Mouse (Mus musculus): ENCODE measurements around the gene Celf6. TPM values are rescaled to one million over a fixed set of nuclear protein-coding genes. Genes with fewer than 3 reads are reported as not detected.
A peak's percentile ranks its signal among the peaks of the same experiment; 100 is the strongest.

Celf6 gene
- total RNA-seq (2014; rRNA removed) (77.9 and 81.1 TPM in 2 replicates), polyA plus RNA-seq (2015; fragmentation: Nextera tagmentation; extraction: Ambion mirVana) (47.3 and 59.6 TPM in 2 replicates)

DNA sequence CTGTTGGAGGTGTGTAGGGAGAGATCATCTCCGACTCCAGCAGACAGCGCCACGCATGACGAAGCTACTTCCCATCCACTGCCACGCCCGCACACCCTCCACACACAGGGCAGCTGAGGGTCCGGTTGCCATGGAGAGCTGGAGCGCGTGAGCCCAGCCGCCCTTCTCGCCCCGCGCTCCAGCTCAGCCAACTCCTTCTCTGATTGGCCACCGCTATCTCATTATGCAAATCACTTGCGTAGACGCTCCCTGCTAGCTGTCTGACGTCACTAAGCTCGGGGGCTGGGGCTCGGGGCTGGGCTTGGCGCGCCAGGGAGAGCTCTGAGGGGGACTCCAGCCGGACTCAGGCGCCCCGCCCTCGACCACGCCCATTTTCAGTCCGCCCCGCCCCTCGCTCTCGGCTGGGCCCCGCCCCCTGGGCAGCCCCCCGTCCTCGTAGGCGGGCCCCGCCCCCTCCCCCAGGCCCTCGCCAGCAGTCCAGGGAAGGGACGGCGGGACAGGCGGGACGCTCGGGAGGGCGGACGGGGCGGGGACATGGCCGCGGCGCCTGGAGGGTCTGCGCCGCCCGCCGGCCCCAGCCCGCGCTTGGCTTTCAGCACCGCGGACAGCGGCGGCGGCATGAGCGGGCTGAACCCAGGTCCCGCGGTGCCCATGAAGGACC lies at the start of gene Celf6:
Celf6 (plus strand) TSS at position 74 of the 661 bp plus-strand sequence.
- DNase-seq (ENCODE audit: low spot score) (peak; percentile 97), ATAC-seq (ENCODE audit: low FRiP score) (peak; percentile 92)
- H3K4me3 ChIP-seq (ENCODE audit: low read depth, low read length) = peak within 1 kb of the TSS; percentile 68
- H3K27ac ChIP-seq (ENCODE audit: low read depth, low read length) = peak within 1 kb of the TSS; percentile 71
- no peaks in the 10 kb centered on the region; the same call in 1 of the 2 replicates for H3K27me3 ChIP-seq (ENCODE audit: insufficient read depth, low read length)
- WGBS = under 1% methylated on average over 47 of the region's 61 CpGs
- TF ChIP-seq CTCF (IDR thresholded peaks at IDR 0.05) = peak; percentile 15; the same call in 1 of the 2 replicates
- peak within 1 kb of the TSS; percentile 84 for H3K9ac ChIP-seq (replicated peaks; ENCODE audit: low read length, poor library complexity, severe bottlenecking)
- peak within 1 kb of the TSS; percentile 73 for H3K4me2 ChIP-seq (ENCODE audit: low read depth, low read length, poor library complexity, severe bottlenecking)
- H3K4me1 ChIP-seq (ENCODE audit: insufficient read depth, low read length) = 0 out of 2 replicates have a peak, but pooled peaks cover 4% of the 10 kb centered on the region
- H3K36me3 ChIP-seq (ENCODE audit: insufficient read depth, low read length) = no peaks in the 10 kb centered on the region
- no peaks in the 10 kb centered on the region for H3K9me3 ChIP-seq (ENCODE audit: low read length)

DNA sequence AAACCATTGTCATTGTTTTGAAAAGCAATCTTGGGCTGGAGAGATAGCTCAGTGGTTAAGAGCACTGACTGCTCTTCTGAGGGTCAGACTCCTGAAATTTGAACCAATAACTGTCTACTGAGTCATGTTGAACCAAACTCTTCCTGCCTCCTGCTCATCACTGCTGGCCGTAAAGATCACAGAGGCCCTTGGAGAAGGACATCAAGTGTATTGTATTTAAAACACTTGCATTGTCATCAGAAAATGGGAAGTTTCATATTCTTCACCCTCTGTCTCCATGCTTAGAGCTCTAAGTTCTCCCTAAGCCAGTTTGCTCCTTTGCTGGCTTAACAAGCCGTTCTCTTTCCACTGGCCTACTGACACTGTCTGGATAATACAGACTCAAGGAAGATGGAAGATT lies 49.4 kb upstream of the Celf6 start:
- Histone ChIP-seq H3K27me3 (ENCODE audit: insufficient read depth, low read length) (no peaks in the 10 kb centered on the region), H3K27ac (ENCODE audit: low read depth, low read length) (no peak overlapping the region), H3K9ac (replicated peaks; ENCODE audit: low read length, poor library complexity, severe bottlenecking) (no peak overlapping the region), H3K4me3 (ENCODE audit: low read depth, low read length) (no peak overlapping the region), H3K9me3 (ENCODE audit: low read length) (no peaks in the 10 kb centered on the region), H3K4me2 (ENCODE audit: low read depth, low read length, poor library complexity, severe bottlenecking) (no peak overlapping the region), H3K4me1 (ENCODE audit: insufficient read depth, low read length) (no peaks in the 10 kb centered on the region), H3K36me3 (ENCODE audit: insufficient read depth, low read length) (no peaks in the 10 kb centered on the region)
- DNase-seq (ENCODE audit: low spot score) = no peak
- no peak for ATAC-seq (ENCODE audit: low FRiP score)
- TF ChIP-seq CTCF (IDR thresholded peaks at IDR 0.05) = no peak
- WGBS = 86% methylated on average over 2 of the region's 2 CpGs

DNA sequence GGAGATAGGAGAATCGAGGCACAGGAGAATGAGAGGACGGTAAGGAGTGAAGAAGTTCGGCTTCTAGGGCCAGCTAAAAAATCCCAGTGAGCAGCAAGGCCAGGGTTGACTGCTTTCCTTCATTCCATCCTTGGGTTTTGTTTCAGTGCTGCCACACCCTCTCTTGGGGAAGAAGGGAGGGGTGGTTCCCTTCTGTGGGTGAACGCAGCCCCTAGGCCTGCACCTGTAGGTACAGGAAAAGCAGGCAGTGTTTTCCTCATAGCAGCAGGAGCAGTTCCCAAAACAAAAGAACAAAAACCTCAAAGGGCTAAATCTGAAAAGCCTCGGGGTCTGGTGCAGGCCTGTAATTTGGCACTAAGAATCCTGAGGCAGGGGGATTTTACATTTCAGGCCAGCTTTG lies 46.1 kb upstream of the Celf6 start:
- Histone ChIP-seq H3K4me1 (ENCODE audit: insufficient read depth, low read length) (no peaks in the 10 kb centered on the region), H3K27ac (ENCODE audit: low read depth, low read length) (no peak overlapping the region), H3K4me3 (ENCODE audit: low read depth, low read length) (no peak overlapping the region), H3K9ac (replicated peaks; ENCODE audit: low read length, poor library complexity, severe bottlenecking) (no peak overlapping the region), H3K27me3 (ENCODE audit: insufficient read depth, low read length) (no peaks in the 10 kb centered on the region), H3K4me2 (ENCODE audit: low read depth, low read length, poor library complexity, severe bottlenecking) (no peak overlapping the region), H3K36me3 (ENCODE audit: insufficient read depth, low read length) (no peaks in the 10 kb centered on the region), H3K9me3 (ENCODE audit: low read length) (no peaks in the 10 kb centered on the region)
- DNase-seq (ENCODE audit: low spot score) (no peak), ATAC-seq (ENCODE audit: low FRiP score) (no peak)
- WGBS = 25% methylated on average over 5 of the region's 5 CpGs
- TF ChIP-seq CTCF (IDR thresholded peaks at IDR 0.05) = no peak

DNA sequence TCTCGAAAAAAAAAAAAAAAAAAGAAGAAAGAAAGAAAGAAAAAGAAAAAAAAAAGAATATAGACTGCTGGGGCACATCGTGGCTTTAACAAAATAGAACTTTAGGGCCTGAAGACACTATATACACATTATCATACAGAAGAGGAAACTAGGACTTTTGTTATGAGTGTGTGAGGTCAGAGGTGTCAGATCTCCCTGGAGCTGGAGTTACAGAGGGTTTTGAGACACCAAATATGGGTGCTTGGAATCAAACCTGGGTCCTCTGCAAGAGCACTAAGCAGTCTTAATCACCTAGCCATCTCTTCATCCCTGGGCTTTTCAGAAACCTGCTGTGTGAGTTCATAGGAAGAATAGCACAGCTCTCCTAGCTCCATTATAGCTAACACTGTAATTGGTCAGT lies 44.3 kb upstream of the Celf6 start:
- Histone ChIP-seq H3K36me3 (ENCODE audit: insufficient read depth, low read length) (no peaks in the 10 kb centered on the region), H3K27me3 (ENCODE audit: insufficient read depth, low read length) (no peaks in the 10 kb centered on the region), H3K4me1 (ENCODE audit: insufficient read depth, low read length) (no peaks in the 10 kb centered on the region), H3K4me3 (ENCODE audit: low read depth, low read length) (no peak overlapping the region), H3K27ac (ENCODE audit: low read depth, low read length) (no peak overlapping the region), H3K9me3 (ENCODE audit: low read length) (no peaks in the 10 kb centered on the region), H3K4me2 (ENCODE audit: low read depth, low read length, poor library complexity, severe bottlenecking) (no peak overlapping the region), H3K9ac (replicated peaks; ENCODE audit: low read length, poor library complexity, severe bottlenecking) (no peak overlapping the region)
- TF ChIP-seq CTCF (IDR thresholded peaks at IDR 0.05) = no peak
- DNase-seq (ENCODE audit: low spot score) (no peak), ATAC-seq (ENCODE audit: low FRiP score) (no peak)
- 64% methylated on average over 2 of the region's 2 CpGs for WGBS

DNA sequence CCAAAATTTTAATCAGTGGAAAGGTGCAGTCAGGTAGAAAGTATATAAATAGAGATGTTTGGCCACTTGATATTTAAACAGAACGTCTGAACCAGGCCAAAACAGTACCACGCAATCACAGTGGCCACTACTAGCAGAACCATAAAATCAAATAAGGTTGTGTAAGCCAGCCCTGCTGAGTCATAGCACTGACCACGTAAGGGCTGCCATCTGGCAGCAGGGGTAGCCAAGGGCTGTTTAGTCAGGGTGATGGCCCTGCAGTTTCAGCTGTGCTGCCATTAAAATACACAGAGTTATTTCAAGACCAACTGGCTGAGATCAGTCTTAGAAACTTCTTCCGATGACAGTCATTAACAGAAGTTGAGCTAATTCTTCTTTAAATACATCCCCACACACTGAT lies 43.8 kb upstream of the Celf6 start:
- Histone ChIP-seq H3K4me3 (ENCODE audit: low read depth, low read length) (no peak overlapping the region), H3K27me3 (ENCODE audit: insufficient read depth, low read length) (no peaks in the 10 kb centered on the region), H3K36me3 (ENCODE audit: insufficient read depth, low read length) (no peaks in the 10 kb centered on the region), H3K9me3 (ENCODE audit: low read length) (no peaks in the 10 kb centered on the region), H3K9ac (replicated peaks; ENCODE audit: low read length, poor library complexity, severe bottlenecking) (no peak overlapping the region), H3K4me1 (ENCODE audit: insufficient read depth, low read length) (no peaks in the 10 kb centered on the region), H3K4me2 (ENCODE audit: low read depth, low read length, poor library complexity, severe bottlenecking) (no peak overlapping the region), H3K27ac (ENCODE audit: low read depth, low read length) (no peak overlapping the region)
- ATAC-seq (ENCODE audit: low FRiP score) = no peak
- WGBS = 79% methylated on average over 4 of the region's 4 CpGs
- no peak for TF ChIP-seq CTCF (IDR thresholded peaks at IDR 0.05)
- no peak for DNase-seq (ENCODE audit: low spot score)

DNA sequence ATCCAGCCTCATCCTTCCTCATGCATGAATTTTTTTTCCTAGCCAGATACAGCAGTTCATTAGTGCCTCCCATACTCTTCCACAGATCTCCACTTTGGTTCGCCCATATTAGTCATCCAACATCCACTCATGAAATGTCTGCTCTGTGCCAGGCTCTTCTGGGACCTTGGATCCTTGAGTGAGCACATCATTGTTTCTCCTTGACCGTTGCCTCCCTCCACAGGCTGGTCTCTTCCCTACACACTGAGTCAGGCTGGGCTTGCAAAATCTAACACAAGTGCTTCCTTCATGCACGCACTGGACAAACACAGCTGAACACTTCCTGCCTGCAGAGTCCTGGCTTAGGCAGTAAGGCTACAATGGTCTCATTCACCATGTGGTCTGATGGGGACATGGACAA lies 40.1 kb upstream of the Celf6 start:
- no peaks in the 10 kb centered on the region for H3K9me3 ChIP-seq (ENCODE audit: low read length)
- H3K27me3 ChIP-seq (ENCODE audit: insufficient read depth, low read length) = no peaks in the 10 kb centered on the region
- WGBS = 82% methylated on average over 3 of the region's 3 CpGs
- 0 out of 2 replicates have a peak, but pooled peaks have one; percentile 2 for TF ChIP-seq CTCF (IDR thresholded peaks at IDR 0.05)
- H3K9ac ChIP-seq (replicated peaks; ENCODE audit: low read length, poor library complexity, severe bottlenecking) = no peak overlapping the region
- H3K4me2 ChIP-seq (ENCODE audit: low read depth, low read length, poor library complexity, severe bottlenecking) = no peak overlapping the region
- peaks cover 11% of the 10 kb centered on the region; the same call in 1 of the 2 replicates for H3K4me1 ChIP-seq (ENCODE audit: insufficient read depth, low read length)
- DNase-seq (ENCODE audit: low spot score) (no peak), ATAC-seq (ENCODE audit: low FRiP score) (no peak)
- no peak overlapping the region for H3K4me3 ChIP-seq (ENCODE audit: low read depth, low read length)
- no peak overlapping the region for H3K27ac ChIP-seq (ENCODE audit: low read depth, low read length)
- H3K36me3 ChIP-seq (ENCODE audit: insufficient read depth, low read length) = no peaks in the 10 kb centered on the region
